Mouse (Mus musculus): ENCODE results near the gene Gm7544.

DNA sequence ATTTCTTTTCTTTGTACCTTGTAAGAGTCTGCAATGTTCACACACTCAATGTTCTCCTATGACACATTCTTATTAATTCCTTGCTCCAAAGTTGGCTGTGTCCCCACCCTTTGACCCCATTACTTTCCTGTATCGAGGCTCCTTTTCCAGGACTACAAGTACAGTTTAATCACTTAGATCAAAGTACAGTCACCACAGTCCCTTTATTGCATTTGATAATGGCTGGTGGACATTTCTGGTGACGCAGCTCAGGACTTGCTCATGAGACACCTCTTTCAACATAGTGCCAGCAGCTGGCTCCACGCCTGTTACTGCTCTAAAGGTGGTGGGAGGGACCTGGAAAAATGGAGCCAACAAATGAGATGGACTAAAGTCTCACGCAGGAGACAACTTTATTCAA lies 35.2 kb upstream of the Gm7544 start:
- no peak for TF ChIP-seq EP300 (optimal IDR thresholded peaks at IDR 0.05)
- no peak for TF ChIP-seq CTCF (IDR thresholded peaks at IDR 0.05; ENCODE audit: low read depth)
